Mouse (Mus musculus) small intestine, adult 2 months (tissue): ENCODE results near the gene Hrh2. TPM values are rescaled to one million over a fixed set of nuclear protein-coding genes. Genes with fewer than 3 reads are reported as not detected.

Experiments
- H3K27ac ChIP-seq: fragments of 200-500 bp; 2 replicates; pipeline ENCODE4 v1.5.1; 2012; ENCODE audit warnings: low read depth, low read length, control low read depth, inconsistent platforms; ENCODE audit not compliant: insufficient read depth
- H3K27me3 ChIP-seq: fragments of 200-500 bp; 2 replicates; pipeline ENCODE4 v1.6.1; 2012; ENCODE audit warnings: mild to moderate bottlenecking, moderate library complexity, low read length, inconsistent platforms; ENCODE audit not compliant: control insufficient read depth, insufficient read depth
- H3K36me3 ChIP-seq: fragments of 200-500 bp; 2 replicates; pipeline ENCODE4 v1.6.1; 2012; ENCODE audit warnings: mild to moderate bottlenecking, low read length, control low read depth, inconsistent platforms; ENCODE audit not compliant: control insufficient read depth, insufficient read depth
- H3K4me1 ChIP-seq: fragments of 200-500 bp; 2 replicates; pipeline ENCODE4 v1.6.1; 2012; ENCODE audit warnings: low read length, inconsistent platforms, mixed read lengths; ENCODE audit not compliant: control insufficient read depth, insufficient read depth, insufficient read length
- H3K4me3 ChIP-seq: fragments of 200-500 bp; 2 replicates; pipeline ENCODE4 v1.5.1; 2012; ENCODE audit warnings: low read depth, mild to moderate bottlenecking, control low read depth, inconsistent platforms, low read length, moderate library complexity
- CTCF ChIP-seq: fragments of 200-500 bp; IDR thresholded peaks from 2 replicates; pipeline ENCODE4 v1.5.1; 2012; ENCODE audit warnings: low read depth, mild to moderate bottlenecking, control low read depth, inconsistent platforms, low read length, moderate library complexity, mixed read lengths; ENCODE audit not compliant: insufficient replicate concordance, insufficient read length; ENCODE audit errors: extremely low read depth
- POLR2A ChIP-seq: fragments of 200-500 bp; IDR thresholded peaks from 2 replicates; pipeline ENCODE4 v1.6.1; 2012; ENCODE audit warnings: low read depth, mild to moderate bottlenecking, control low read depth, inconsistent platforms, low read length, moderate library complexity
- WGBS: fragments of 180-500 bp; shearing (Covaris S2); methylation state at CpG from one replicate; pipeline ENCODE4 v1.1.7; 2018; 5-methylcytosine and 5-hydroxymethylcytosine counted together
- polyA plus RNA-seq: library from polyadenylated mRNA; depleted of rRNA; stranded (reverse); fragments of >200 nt; gene quantifications from 2 replicates; pipeline ENCODE4 v1.2.3, GENCODE M21; 2012

Gene Hrh2
- polyA plus RNA-seq, 1 experiment = 0.70 TPM

DNA sequence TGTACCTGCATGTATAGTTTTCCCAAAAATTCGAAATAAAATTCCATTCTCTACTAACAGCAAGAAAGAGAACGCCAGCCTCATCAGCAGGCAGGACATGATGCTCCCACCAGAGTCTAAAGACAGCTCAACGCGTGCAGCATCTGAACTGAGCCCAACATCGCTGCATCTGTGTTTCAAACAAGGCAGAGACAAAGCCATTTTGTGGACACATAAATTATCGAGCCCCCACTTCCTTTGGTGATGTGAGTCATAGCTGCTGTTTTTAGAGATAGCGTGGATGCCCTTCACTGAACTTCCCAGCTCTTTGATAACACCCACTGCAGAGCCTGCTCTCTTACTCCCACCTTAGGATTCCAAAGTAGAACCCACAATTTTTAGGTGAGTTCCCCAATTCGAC is 16.5 kb upstream of the Hrh2 start:
- Histone ChIP-seq H3K4me3 (no peak overlapping the region), H3K36me3 (no peaks in the 10 kb centered on the region), H3K4me1 (no peaks in the 10 kb centered on the region), H3K27me3 (0 out of 2 replicates have a peak, but pooled peaks cover 2% of the 10 kb centered on the region), H3K27ac (no peak overlapping the region)
- no peak for TF ChIP-seq POLR2A
- no peak for TF ChIP-seq CTCF
- WGBS = 77% methylated on average over 8 of the region's 8 CpGs

DNA sequence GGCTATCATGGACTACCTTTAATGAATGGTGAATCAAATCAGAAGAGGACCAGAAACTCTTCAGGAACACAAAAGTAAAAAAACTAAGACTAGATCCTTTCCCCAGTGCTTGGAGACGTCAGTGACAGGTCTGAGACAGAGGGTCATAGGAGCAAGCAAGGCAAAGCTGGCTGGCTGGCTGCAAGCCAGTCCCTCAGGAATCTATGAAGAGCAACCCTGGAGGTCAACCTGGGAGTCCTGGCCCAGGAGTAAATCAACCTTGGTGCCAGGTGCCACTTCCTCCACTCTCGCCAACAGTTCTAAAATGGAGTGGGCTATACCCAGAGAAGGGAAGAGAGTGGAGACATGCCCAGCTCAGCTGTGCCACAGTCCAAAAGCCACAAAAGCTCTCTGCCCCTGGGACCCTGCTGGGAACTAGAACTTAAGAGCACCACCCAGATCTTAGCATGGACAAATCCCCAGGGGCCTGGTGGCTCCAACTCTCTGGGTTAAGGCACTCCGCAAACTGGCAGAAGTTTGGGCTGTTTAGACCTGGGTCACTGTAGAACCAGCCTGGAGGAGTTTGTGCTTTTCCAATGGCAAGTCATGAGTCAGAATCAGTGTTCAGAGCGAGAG is 15.4 kb upstream of the Hrh2 start:
- WGBS = 74% methylated on average over 4 of the region's 4 CpGs
- no peak overlapping the region for H3K4me3 ChIP-seq
- no peaks in the 10 kb centered on the region for H3K4me1 ChIP-seq
- no peak overlapping the region for H3K27ac ChIP-seq
- TF ChIP-seq POLR2A = no peak
- no peak for TF ChIP-seq CTCF
- H3K36me3 ChIP-seq = no peaks in the 10 kb centered on the region
- no peaks in the 10 kb centered on the region for H3K27me3 ChIP-seq

DNA sequence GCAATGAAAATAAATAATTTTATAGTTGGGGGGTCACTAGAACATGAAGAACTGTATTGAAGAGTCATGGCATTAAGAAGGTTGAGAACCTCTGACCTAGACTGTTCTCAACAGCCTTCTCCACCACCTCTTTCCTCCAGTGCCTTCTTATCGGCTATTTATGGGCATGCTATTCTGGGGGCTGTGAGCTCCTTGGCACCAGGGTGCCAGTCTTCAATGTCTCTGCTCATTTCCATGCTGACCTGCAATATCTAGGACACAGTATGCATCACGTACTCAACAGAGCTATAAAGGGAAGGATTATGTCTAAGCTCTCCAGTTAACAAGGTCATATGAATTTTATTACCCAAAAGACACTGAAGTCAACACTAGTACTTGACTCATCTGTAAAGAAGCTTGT is 14.6 kb upstream of the Hrh2 start:
- Histone ChIP-seq H3K27ac (no peak overlapping the region), H3K36me3 (no peaks in the 10 kb centered on the region), H3K27me3 (no peaks in the 10 kb centered on the region), H3K4me3 (no peak overlapping the region), H3K4me1 (no peaks in the 10 kb centered on the region)
- WGBS = 71% methylated on average over 2 of the region's 2 CpGs
- TF ChIP-seq POLR2A (no peak), CTCF (no peak)

DNA sequence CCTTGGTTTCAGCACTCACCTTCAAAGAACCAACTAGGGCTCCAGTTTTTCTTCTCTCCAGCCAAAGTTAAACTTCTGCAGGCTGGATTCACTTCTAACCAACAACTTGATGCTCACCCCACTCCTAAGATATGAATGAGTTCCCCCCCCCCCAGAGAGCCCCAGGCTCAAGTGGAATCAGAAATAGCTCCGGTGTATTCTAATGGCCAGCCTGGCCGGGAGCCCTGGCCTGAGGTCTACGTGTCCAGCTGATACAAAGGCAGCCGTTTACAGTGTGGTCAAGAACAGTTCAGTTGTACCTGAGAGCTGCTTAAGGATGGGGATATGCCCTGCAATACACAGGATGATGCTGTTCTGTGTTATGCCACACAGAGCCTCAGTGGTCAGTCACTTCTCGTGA is 13.3 kb upstream of the Hrh2 start:
- Histone ChIP-seq H3K27me3 (no peaks in the 10 kb centered on the region), H3K36me3 (no peaks in the 10 kb centered on the region), H3K4me3 (no peak overlapping the region), H3K27ac (no peak overlapping the region), H3K4me1 (no peaks in the 10 kb centered on the region)
- whole genome bisulfite sequencing = 63% methylated on average over 5 of the region's 5 CpGs
- TF ChIP-seq CTCF (no peak), POLR2A (no peak)

DNA sequence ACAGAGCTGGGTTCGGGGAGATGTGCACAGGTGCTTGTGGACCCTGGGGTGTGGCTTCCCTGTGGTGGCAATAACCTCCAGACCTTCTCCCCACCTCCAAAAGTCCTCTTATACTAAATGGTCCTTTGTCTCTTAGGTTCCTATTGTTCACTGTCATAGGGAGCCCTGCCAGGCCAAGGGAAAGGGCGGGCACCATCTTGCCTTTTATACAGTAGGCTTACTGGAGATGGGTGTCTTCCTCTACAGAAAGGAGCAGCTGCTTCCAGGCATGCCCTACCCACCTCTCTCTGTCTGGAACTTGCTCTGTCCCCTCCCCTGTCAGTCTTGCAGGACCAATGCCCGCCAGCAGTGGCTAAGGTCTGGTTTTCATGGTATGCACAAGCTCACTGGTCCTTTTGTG is 12.0 kb upstream of the Hrh2 start:
- no peaks in the 10 kb centered on the region for H3K27me3 ChIP-seq
- no peak overlapping the region for H3K4me3 ChIP-seq
- TF ChIP-seq POLR2A (no peak), CTCF (no peak)
- H3K27ac ChIP-seq = no peak overlapping the region
- H3K36me3 ChIP-seq = no peaks in the 10 kb centered on the region
- no peaks in the 10 kb centered on the region for H3K4me1 ChIP-seq
- 75% methylated on average over 3 of the region's 3 CpGs for WGBS

DNA sequence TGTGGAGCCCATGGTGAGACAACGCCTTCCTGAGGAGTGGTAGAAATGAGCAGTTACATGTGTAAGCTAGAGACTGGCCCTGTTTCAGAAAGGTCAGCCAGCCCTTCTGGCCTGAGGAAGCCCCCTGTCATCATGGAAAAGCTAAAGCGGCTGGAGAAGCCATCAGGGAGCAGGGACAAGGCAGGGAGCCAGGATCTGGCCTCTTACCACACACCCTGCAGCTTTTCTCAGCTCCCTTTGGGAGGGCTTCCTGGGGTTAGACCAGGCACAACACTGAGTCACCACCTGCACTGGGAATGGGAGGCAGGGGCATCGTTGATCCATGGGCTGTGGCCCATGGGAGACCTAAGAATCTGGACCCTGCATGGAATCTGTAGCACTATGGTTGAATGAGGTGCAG is 11.5 kb upstream of the Hrh2 start:
- no peak for TF ChIP-seq POLR2A
- no peak for TF ChIP-seq CTCF
- H3K4me3 ChIP-seq = no peak overlapping the region
- H3K36me3 ChIP-seq = no peaks in the 10 kb centered on the region
- no peaks in the 10 kb centered on the region for H3K4me1 ChIP-seq
- H3K27me3 ChIP-seq = no peaks in the 10 kb centered on the region
- 65% methylated on average over 3 of the region's 3 CpGs for WGBS
- no peak overlapping the region for H3K27ac ChIP-seq

DNA sequence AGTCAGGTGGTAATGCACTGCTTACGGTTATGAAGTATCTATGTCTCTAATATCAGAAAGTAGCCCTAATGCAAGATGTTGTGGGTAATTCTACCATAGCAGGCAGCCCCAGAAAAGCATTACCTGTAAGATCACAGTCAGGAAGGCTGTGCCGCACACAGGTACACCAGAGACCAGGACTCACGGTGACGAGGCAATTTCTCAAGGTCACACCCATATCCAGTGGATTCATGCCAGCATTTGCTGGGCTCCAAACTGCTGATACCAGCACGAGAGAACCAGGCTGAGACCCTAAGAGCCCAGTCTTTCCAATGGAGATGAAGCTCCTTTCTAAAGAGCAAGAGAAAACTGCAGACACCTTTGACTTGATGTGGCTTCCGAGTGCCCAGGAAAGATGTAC is 10.6 kb upstream of the Hrh2 start:
- no peak overlapping the region for H3K4me3 ChIP-seq
- no peak overlapping the region for H3K27ac ChIP-seq
- no peaks in the 10 kb centered on the region for H3K36me3 ChIP-seq
- H3K27me3 ChIP-seq = no peaks in the 10 kb centered on the region
- TF ChIP-seq POLR2A (no peak), CTCF (no peak)
- H3K4me1 ChIP-seq = no peaks in the 10 kb centered on the region
- 57% methylated on average over 6 of the region's 6 CpGs for WGBS

DNA sequence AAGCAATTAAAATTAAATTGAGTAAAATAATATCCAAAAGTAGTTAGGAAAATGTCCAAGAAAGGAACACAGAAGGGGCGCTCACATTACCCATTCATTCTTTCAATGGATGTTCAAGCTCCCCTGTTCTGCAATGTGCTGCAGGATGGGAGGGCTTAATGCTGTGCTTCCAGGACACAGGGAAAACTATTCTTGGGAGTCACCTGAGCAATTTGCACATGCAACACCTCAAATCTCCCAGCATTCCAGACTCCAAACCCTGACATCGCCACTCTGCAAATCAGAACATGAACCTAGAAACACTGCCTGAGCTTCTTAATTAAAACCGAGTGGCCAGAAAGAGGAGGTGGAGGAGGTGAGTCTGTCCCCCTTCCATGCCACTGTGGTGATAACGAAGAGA is 10.0 kb upstream of the Hrh2 start:
- H3K36me3 ChIP-seq = no peaks in the 10 kb centered on the region
- no peak for TF ChIP-seq POLR2A
- no peak for TF ChIP-seq CTCF
- no peaks in the 10 kb centered on the region for H3K27me3 ChIP-seq
- H3K27ac ChIP-seq = no peak overlapping the region
- 90% methylated on average over 4 of the region's 4 CpGs for WGBS
- H3K4me1 ChIP-seq = no peaks in the 10 kb centered on the region
- H3K4me3 ChIP-seq = no peak overlapping the region
